Mouse (Mus musculus): ENCODE results near the gene Zdhhc13. TPM values are rescaled to one million over a fixed set of nuclear protein-coding genes. Genes with fewer than 3 reads are reported as not detected.

Gene Zdhhc13
- 28.5 and 34.1 TPM in 2 replicates for polyA plus RNA-seq (2012; rRNA removed)
- 30.4 and 30.5 TPM in 2 replicates for polyA plus RNA-seq (2014; fragmentation: Nextera tagmentation; extraction: Ambion mirVana)

GRCm38 (mm10) chr7:48788851-48789572 lies at the start of gene Zdhhc13:
Zdhhc13 (plus strand) TSS chr7:48789003.
- peak within 1 kb of the TSS; percentile 81 for H3K9ac ChIP-seq (ENCODE audit: low read depth, low read length, severe bottlenecking)
- H3K4me3 ChIP-seq (replicated peaks; ENCODE audit: low read length) = peak within 1 kb of the TSS; percentile 73
- no peaks in the 10 kb centered on the region for H3K9me3 ChIP-seq (ENCODE audit: control insufficient read depth, low read length)
- no peaks in the 10 kb centered on the region for H3K27me3 ChIP-seq (ENCODE audit: control insufficient read depth, insufficient read depth, low read length)
- H3K4me1 ChIP-seq (ENCODE audit: control insufficient read depth, insufficient read depth, low read length) = no peaks in the 10 kb centered on the region
- 0 out of 2 replicates have a peak within 1 kb of the TSS, but pooled peaks have one; percentile 3 for H3K27ac ChIP-seq (replicated peaks; ENCODE audit: low read depth, low read length)
- H3K36me3 ChIP-seq (ENCODE audit: control insufficient read depth, insufficient read depth, low read length) = peaks cover 5% of the 10 kb centered on the region; the same call in 1 of the 2 replicates
- DNase-seq (ENCODE audit: low spot score) = peak; percentile 96
- 0 out of 2 replicates have a peak, but pooled peaks have one; percentile 50 for TF ChIP-seq POLR2A (IDR thresholded peaks at IDR 0.05; ENCODE audit: borderline replicate concordance, extremely low read depth, insufficient read depth, insufficient read length)
- ATAC-seq (ENCODE audit: low FRiP score, low read depth) = peak; percentile 100
- peak within 1 kb of the TSS; percentile 77 for H3K4me2 ChIP-seq (replicated peaks; ENCODE audit: low read depth, low read length, severe bottlenecking)
- WGBS = 1% methylated on average over 47 of the region's 57 CpGs

GRCm38 (mm10) chr7:48749298-48750163 lies 39.3 kb upstream of the Zdhhc13 start:
- no peak overlapping the region for H3K27ac ChIP-seq (replicated peaks; ENCODE audit: low read depth, low read length)

GRCm38 (mm10) chr7:48750164-48750809 lies 38.5 kb upstream of the Zdhhc13 start:
- ATAC-seq (ENCODE audit: low FRiP score, low read depth) (peak; percentile 11; the same call in 1 of the 2 replicates), DNase-seq (ENCODE audit: low spot score) (no peak)
- H3K4me2 ChIP-seq (replicated peaks; ENCODE audit: low read depth, low read length, severe bottlenecking) = peak overlapping the region; percentile 42; the same call in 1 of the 2 replicates
- no peak overlapping the region for H3K27ac ChIP-seq (replicated peaks; ENCODE audit: low read depth, low read length)
- H3K36me3 ChIP-seq (ENCODE audit: control insufficient read depth, insufficient read depth, low read length) = no peaks in the 10 kb centered on the region
- no peak overlapping the region for H3K9ac ChIP-seq (ENCODE audit: low read depth, low read length, severe bottlenecking)
- WGBS = 57% methylated on average over 8 of the region's 8 CpGs
- H3K4me3 ChIP-seq (replicated peaks; ENCODE audit: low read length) = no peak overlapping the region; the same call in 1 of the 2 replicates
- H3K27me3 ChIP-seq (ENCODE audit: control insufficient read depth, insufficient read depth, low read length) = no peaks in the 10 kb centered on the region
- TF ChIP-seq POLR2A (IDR thresholded peaks at IDR 0.05; ENCODE audit: borderline replicate concordance, extremely low read depth, insufficient read depth, insufficient read length) = no peak
- H3K9me3 ChIP-seq (ENCODE audit: control insufficient read depth, low read length) = no peaks in the 10 kb centered on the region
- H3K4me1 ChIP-seq (ENCODE audit: control insufficient read depth, insufficient read depth, low read length) = no peaks in the 10 kb centered on the region

More at GRCm38 (mm10) chr7:48749298-48750163, 39.3 kb upstream of the Zdhhc13 start:
- Histone ChIP-seq H3K4me1 (ENCODE audit: control insufficient read depth, insufficient read depth, low read length) (no peaks in the 10 kb centered on the region), H3K4me2 (replicated peaks; ENCODE audit: low read depth, low read length, severe bottlenecking) (peak overlapping the region; percentile 42), H3K36me3 (ENCODE audit: control insufficient read depth, insufficient read depth, low read length) (no peaks in the 10 kb centered on the region), H3K9me3 (ENCODE audit: control insufficient read depth, low read length) (no peaks in the 10 kb centered on the region), H3K9ac (ENCODE audit: low read depth, low read length, severe bottlenecking) (peak overlapping the region; percentile 3), H3K27me3 (ENCODE audit: control insufficient read depth, insufficient read depth, low read length) (no peaks in the 10 kb centered on the region), H3K4me3 (replicated peaks; ENCODE audit: low read length) (peak overlapping the region; percentile 32)
- ATAC-seq (ENCODE audit: low FRiP score, low read depth) (peak; percentile 75), DNase-seq (ENCODE audit: low spot score) (peak; percentile 95)
- WGBS = 1% methylated on average over 24 of the region's 24 CpGs
- TF ChIP-seq POLR2A (IDR thresholded peaks at IDR 0.05; ENCODE audit: borderline replicate concordance, extremely low read depth, insufficient read depth, insufficient read length) = no peak

GRCm38 (mm10) chr7:48751222-48751621 lies 37.6 kb upstream of the Zdhhc13 start:
- Histone ChIP-seq H3K9me3 (ENCODE audit: control insufficient read depth, low read length) (no peaks in the 10 kb centered on the region), H3K4me1 (ENCODE audit: control insufficient read depth, insufficient read depth, low read length) (no peaks in the 10 kb centered on the region), H3K27me3 (ENCODE audit: control insufficient read depth, insufficient read depth, low read length) (no peaks in the 10 kb centered on the region), H3K9ac (ENCODE audit: low read depth, low read length, severe bottlenecking) (no peak overlapping the region), H3K27ac (replicated peaks; ENCODE audit: low read depth, low read length) (no peak overlapping the region), H3K4me2 (replicated peaks; ENCODE audit: low read depth, low read length, severe bottlenecking) (no peak overlapping the region), H3K36me3 (ENCODE audit: control insufficient read depth, insufficient read depth, low read length) (no peaks in the 10 kb centered on the region), H3K4me3 (replicated peaks; ENCODE audit: low read length) (no peak overlapping the region)
- no peak for DNase-seq (ENCODE audit: low spot score)
- 85% methylated on average over 5 of the region's 5 CpGs for WGBS
- no peak for TF ChIP-seq POLR2A (IDR thresholded peaks at IDR 0.05; ENCODE audit: borderline replicate concordance, extremely low read depth, insufficient read depth, insufficient read length)
- ATAC-seq (ENCODE audit: low FRiP score, low read depth) = no peak
